Mouse (Mus musculus): ENCODE measurements at regions not wholly inside any gene's neighbourhood (a gene's known extent, or its start where the extent isn't known, plus 50 kb on each side); places are given as distances from the start of the nearest gene placed in this dataset.

- TF ChIP-seq POLR2A (IDR thresholded peaks at IDR 0.05; ENCODE audit: control insufficient read depth, extremely low read depth, insufficient read depth, low read length, poor library complexity) (no peak), CTCF (IDR thresholded peaks at IDR 0.05; ENCODE audit: borderline replicate concordance, control insufficient read depth, extremely low read depth, insufficient read depth, low read length, poor library complexity) (no peak)
These were observed 143.9 kb downstream of the Slc30a10 start for GRCm38 (mm10) chr1:185598514-185598913.
